Mouse (Mus musculus) kidney, embryonic 16.5 days (tissue): ENCODE results near the gene Ak4. TPM values are rescaled to one million over a fixed set of nuclear protein-coding genes. Genes with fewer than 3 reads are reported as not detected.

ENCODE experiments used
- ATAC-seq: fragments of 200-750 bp; cut with Nextera tagmentation; 2 replicates; pipeline ENCODE4 v1.8.0; 2017; ENCODE audit warnings: moderate TSS enrichment; ENCODE audit not compliant: low FRiP score, low TSS enrichment
- H3K27ac ChIP-seq: fragments of 300-500 bp; sonication (generic); 2 replicates; pipeline ENCODE4 v1.5.1; 2014; ENCODE audit warnings: low read length
- H3K27me3 ChIP-seq: fragments of 300-500 bp; sonication (generic); 2 replicates; pipeline ENCODE4 v1.6.1; 2014; ENCODE audit warnings: low read length, control low read depth, mixed read lengths; ENCODE audit not compliant: insufficient read depth
- H3K36me3 ChIP-seq: fragments of 300-500 bp; sonication (generic); 2 replicates; pipeline ENCODE4 v1.6.1; 2014; ENCODE audit warnings: low read length, control low read depth, mixed read lengths; ENCODE audit not compliant: insufficient read depth
- H3K4me1 ChIP-seq: fragments of 300-500 bp; sonication (generic); 2 replicates; pipeline ENCODE4 v1.6.1; 2014; ENCODE audit warnings: low read length, control low read depth, mixed read lengths; ENCODE audit not compliant: insufficient read depth
- H3K4me2 ChIP-seq: fragments of 300-500 bp; sonication (generic); replicated peaks from 2 replicates; pipeline ENCODE4 v1.6.1; 2014; ENCODE audit warnings: low read depth, low read length
- H3K4me3 ChIP-seq: fragments of 300-500 bp; sonication (generic); 2 replicates; pipeline ENCODE4 v1.5.1; 2014; ENCODE audit warnings: mild to moderate bottlenecking, low read length
- H3K9ac ChIP-seq: fragments of 300-500 bp; sonication (generic); replicated peaks from 2 replicates; pipeline ENCODE4 v1.6.1; 2014; ENCODE audit warnings: low read length
- H3K9me3 ChIP-seq: fragments of 300-500 bp; sonication (generic); 2 replicates; pipeline ENCODE4 v1.6.1; 2016; ENCODE audit warnings: low read length, control low read depth
- WGBS: fragments of 180-500 bp; shearing (Covaris S2); extraction: QIAGEN DNeasy Blood & Tissue Kit; methylation state at CpG from one replicate; pipeline ENCODE4 v1.1.7; 2014; 5-methylcytosine and 5-hydroxymethylcytosine counted together
- polyA plus RNA-seq: library from polyadenylated mRNA; unstranded; fragments of >200 nt; fragmentation: Nextera tagmentation; extraction: Ambion mirVana; gene quantifications from 2 replicates; pipeline ENCODE4 v1.2.1, GENCODE M21; 2015

The Ak4 gene
- polyA plus RNA-seq, 1 experiment from 2014 or later = 23.8 TPM

GRCm38 (mm10) chr4:101419911-101420880 lies 1.1 kb downstream of the Ak4 start:
- Histone ChIP-seq H3K4me2 (peak overlapping the region; percentile 96), H3K9me3 (no peaks in the 10 kb centered on the region), H3K27ac (peak overlapping the region; percentile 14; the same call in 1 of the 2 replicates), H3K9ac (peak overlapping the region; percentile 79), H3K4me3 (peak overlapping the region; percentile 80), H3K4me1 (peaks cover 6% of the 10 kb centered on the region; the same call in 1 of the 2 replicates), H3K27me3 (no peaks in the 10 kb centered on the region), H3K36me3 (no peaks in the 10 kb centered on the region)
- WGBS = 2% methylated on average over 81 of the region's 90 CpGs
- ATAC-seq = peak; percentile 66

DNA sequence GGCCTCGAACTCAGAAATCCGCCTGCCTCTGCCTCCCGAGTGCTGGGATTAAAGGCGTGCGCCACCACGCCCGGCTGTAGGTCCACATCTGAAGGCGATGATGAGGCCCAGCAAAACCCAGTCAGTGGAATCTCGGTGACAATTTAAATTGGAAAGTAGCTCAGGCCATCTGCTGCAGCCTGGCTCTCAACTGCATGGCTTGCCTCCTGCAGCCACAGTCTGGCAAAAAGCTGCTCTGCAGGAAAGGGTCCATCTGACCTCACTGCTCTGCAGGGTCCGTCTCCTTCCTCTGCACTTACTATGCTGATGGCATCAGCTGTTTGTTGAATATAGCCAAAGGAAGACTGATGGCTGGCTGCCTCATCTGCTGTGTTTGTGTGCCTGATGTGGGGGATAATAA lies 3.9 kb downstream of the Ak4 start:
- Histone ChIP-seq H3K9ac (no peak overlapping the region), H3K4me3 (no peak overlapping the region), H3K27me3 (no peaks in the 10 kb centered on the region), H3K36me3 (no peaks in the 10 kb centered on the region), H3K4me2 (no peak overlapping the region), H3K9me3 (no peaks in the 10 kb centered on the region), H3K4me1 (peaks cover 6% of the 10 kb centered on the region; the same call in 1 of the 2 replicates), H3K27ac (no peak overlapping the region)
- no peak for ATAC-seq
- 86% methylated on average over 7 of the region's 10 CpGs for WGBS

DNA sequence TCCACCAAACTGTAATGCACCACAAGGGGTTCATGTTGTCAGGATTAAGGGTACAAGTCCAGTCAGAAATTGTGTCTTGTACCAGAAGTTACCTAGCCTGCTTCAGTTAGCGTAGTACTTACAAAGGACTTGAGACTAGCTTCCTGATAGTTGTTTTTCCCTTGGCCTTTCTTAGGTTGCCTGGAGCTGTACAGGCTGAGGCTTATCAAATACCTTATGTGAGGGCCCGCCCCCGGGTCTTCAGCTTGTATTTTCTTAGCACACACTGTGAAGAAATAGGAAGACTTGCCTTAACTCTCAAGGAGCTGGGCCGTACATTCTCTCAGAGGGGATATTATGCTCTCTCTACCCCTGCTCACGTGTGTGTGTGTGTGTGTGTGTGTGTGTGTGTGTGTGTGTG lies 4.5 kb downstream of the Ak4 start:
- H3K36me3 ChIP-seq = no peaks in the 10 kb centered on the region
- no peak overlapping the region for H3K27ac ChIP-seq
- no peaks in the 10 kb centered on the region for H3K27me3 ChIP-seq

GRCm38 (mm10) chr4:101424495-101424894 lies 5.4 kb downstream of the Ak4 start:
- Histone ChIP-seq H3K9me3 (no peaks in the 10 kb centered on the region), H3K9ac (no peak overlapping the region), H3K36me3 (no peaks in the 10 kb centered on the region), H3K27ac (no peak overlapping the region), H3K4me1 (peaks cover 6% of the 10 kb centered on the region; the same call in 1 of the 2 replicates), H3K27me3 (no peaks in the 10 kb centered on the region), H3K4me2 (no peak overlapping the region), H3K4me3 (no peak overlapping the region)
- WGBS = 89% methylated on average over 3 of the region's 3 CpGs
- ATAC-seq = no peak

More for the DNA sequence above, 4.5 kb downstream of the Ak4 start:
- Histone ChIP-seq H3K9ac (no peak overlapping the region), H3K4me2 (no peak overlapping the region), H3K9me3 (no peaks in the 10 kb centered on the region), H3K4me1 (peaks cover 6% of the 10 kb centered on the region; the same call in 1 of the 2 replicates), H3K4me3 (no peak overlapping the region)
- 79% methylated on average over 5 of the region's 5 CpGs for WGBS
- ATAC-seq = no peak

DNA sequence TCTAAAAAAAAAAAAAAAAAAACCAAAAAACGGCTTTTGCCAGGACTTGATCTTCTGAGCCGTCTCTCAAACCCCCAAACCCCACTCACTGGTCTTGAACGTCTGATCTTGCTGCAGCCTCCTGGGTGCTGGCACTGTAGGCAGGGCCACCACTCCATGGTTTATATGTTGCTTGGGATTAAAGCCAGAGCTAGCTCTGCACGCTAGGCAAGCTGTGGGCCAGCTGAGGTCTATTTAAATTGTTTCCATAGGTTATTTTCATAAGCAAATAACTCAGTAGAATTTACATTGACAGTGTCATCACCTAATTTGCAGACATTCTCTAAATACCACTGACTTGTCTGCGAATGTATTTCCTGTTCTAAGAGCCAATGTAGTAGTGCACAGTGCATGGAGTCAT lies 6.0 kb downstream of the Ak4 start:
- WGBS = 69% methylated on average over 5 of the region's 5 CpGs
- Histone ChIP-seq H3K9me3 (no peaks in the 10 kb centered on the region), H3K4me1 (peaks cover 6% of the 10 kb centered on the region; the same call in 1 of the 2 replicates), H3K9ac (no peak overlapping the region), H3K4me2 (no peak overlapping the region), H3K27me3 (no peaks in the 10 kb centered on the region), H3K36me3 (no peaks in the 10 kb centered on the region), H3K27ac (no peak overlapping the region), H3K4me3 (no peak overlapping the region)
- ATAC-seq = no peak

GRCm38 (mm10) chr4:101425666-101426065 lies 6.6 kb downstream of the Ak4 start:
- 87% methylated on average over 3 of the region's 3 CpGs for WGBS

GRCm38 (mm10) chr4:101426566-101426965 lies 7.5 kb downstream of the Ak4 start:
- Histone ChIP-seq H3K4me2 (no peak overlapping the region), H3K27ac (no peak overlapping the region), H3K9me3 (no peaks in the 10 kb centered on the region), H3K4me1 (no peaks in the 10 kb centered on the region; the same call in 1 of the 2 replicates), H3K4me3 (no peak overlapping the region), H3K27me3 (no peaks in the 10 kb centered on the region), H3K9ac (no peak overlapping the region), H3K36me3 (no peaks in the 10 kb centered on the region)
- WGBS = 84% methylated on average over 5 of the region's 6 CpGs
- no peak for ATAC-seq

More at GRCm38 (mm10) chr4:101425666-101426065, 6.6 kb downstream of the Ak4 start:
- no peaks in the 10 kb centered on the region for H3K9me3 ChIP-seq
- H3K4me2 ChIP-seq = no peak overlapping the region
- no peak for ATAC-seq
- H3K27me3 ChIP-seq = no peaks in the 10 kb centered on the region
- no peak overlapping the region for H3K9ac ChIP-seq
- no peak overlapping the region for H3K27ac ChIP-seq
- no peaks in the 10 kb centered on the region for H3K36me3 ChIP-seq
- H3K4me3 ChIP-seq = no peak overlapping the region
- H3K4me1 ChIP-seq = peaks cover 3% of the 10 kb centered on the region; the same call in 1 of the 2 replicates

DNA sequence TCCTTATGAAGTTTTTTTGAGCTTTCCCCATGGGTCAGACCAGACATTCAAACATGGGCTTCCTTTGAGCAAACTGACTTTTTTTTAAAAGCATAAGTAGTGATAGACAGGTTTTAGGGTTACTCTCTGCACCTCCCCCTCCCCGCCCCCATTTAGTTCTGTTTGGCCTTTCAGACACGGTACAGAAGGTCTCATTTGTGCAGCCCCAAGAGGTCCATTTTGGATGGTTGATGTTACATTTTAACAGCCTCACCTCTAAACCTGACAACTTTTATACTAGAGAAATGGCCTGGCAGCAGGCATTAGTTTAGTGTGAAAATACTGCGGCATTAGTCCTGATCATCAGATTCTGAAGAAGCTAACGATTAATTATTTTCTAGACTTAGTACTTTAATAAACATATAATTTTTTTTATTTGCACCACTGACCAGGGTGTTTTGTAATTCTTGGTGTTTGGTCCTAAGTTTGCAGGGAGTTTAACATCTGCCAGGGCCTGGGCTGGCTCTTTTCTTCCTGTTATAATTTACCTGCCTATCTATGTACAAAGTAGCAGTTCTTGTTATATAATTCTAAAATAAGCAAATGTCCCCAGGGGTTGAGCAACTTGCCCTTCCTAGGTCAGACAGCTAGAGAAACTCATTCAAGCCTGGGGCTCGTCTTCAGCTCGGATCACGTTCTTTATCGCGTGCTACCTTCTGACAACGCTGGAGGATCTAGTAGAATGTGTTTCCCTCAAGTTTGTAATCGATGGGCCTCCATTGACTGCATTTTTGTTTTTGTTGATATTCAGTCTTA lies 9.0 kb downstream of the Ak4 start:
- Histone ChIP-seq H3K4me1 (no peaks in the 10 kb centered on the region; the same call in 1 of the 2 replicates), H3K4me3 (no peak overlapping the region), H3K9me3 (no peaks in the 10 kb centered on the region), H3K9ac (no peak overlapping the region), H3K4me2 (no peak overlapping the region), H3K27ac (no peak overlapping the region), H3K27me3 (no peaks in the 10 kb centered on the region), H3K36me3 (no peaks in the 10 kb centered on the region)
- 66% methylated on average over 11 of the region's 11 CpGs for WGBS
- ATAC-seq = no peak

DNA sequence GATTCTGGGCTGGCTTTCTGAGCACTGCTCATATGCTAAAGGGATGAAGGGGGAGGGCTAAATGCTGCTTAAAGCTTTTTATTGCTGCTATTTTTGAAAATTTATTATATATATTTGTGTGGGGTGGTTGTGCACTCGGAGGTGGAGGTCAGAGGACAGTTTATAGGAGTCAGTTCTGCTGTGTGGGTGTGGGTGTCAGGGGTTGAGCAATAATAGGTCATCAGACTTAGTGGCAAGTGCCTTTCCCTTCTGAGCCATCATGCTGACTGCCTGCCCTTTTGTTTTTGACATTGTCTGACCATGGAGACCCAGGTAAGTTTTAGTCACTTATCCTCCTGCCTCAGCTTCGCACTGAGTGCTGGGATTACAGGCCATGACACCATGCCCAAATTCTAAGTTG lies 10.0 kb downstream of the Ak4 start:
- Histone ChIP-seq H3K4me2 (no peak overlapping the region), H3K9ac (no peak overlapping the region), H3K4me3 (no peak overlapping the region), H3K9me3 (no peaks in the 10 kb centered on the region), H3K27me3 (no peaks in the 10 kb centered on the region), H3K36me3 (no peaks in the 10 kb centered on the region), H3K27ac (no peak overlapping the region), H3K4me1 (no peaks in the 10 kb centered on the region)
- 59% methylated on average over 2 of the region's 2 CpGs for WGBS
- ATAC-seq = no peak
